Mouse (Mus musculus) ovary, adult 2 months (tissue): ENCODE data around the gene Camk2b. TPM values are rescaled to one million over a fixed set of nuclear protein-coding genes. Genes with fewer than 3 reads are reported as not detected.

ENCODE experiments used
- polyA plus RNA-seq: library from polyadenylated mRNA; depleted of rRNA; stranded (reverse); fragments of >200 nt; gene quantifications from 2 replicates; pipeline ENCODE4 v1.2.3, GENCODE M21; 2012; rRNA removed

Camk2b gene
- 4.3 and 4.9 TPM in 2 replicates for polyA plus RNA-seq

GRCm38 (mm10) chr11:6066176-6066575, at the start of gene Camk2b:
Gene Camk2b (minus strand): TSS chr11:6066362.

GRCm38 (mm10) chr11:5955546-5956276, 110.5 kb downstream of the Camk2b start, which contains the start of gene Ykt6:
Gene Ykt6 (plus strand): TSS chr11:5955693.

GRCm38 (mm10) chr11:5949586-5950352, 116.4 kb downstream of the Camk2b start, which contains the start of gene Gck:
Gene Gck (minus strand): TSS chr11:5950081.

Other genes starting within 250 kb of the Camk2b start
- gene Polm, start 228.3 kb downstream of the Camk2b start, polyA plus RNA-seq = 47.9 and 50.9 TPM in 2 replicates
- 591 and 654 TPM in 2 replicates for gene Aebp1, start 204.4 kb downstream of the Camk2b start, polyA plus RNA-seq
- 236 and 430 TPM in 2 replicates for gene Pold2, start 188.1 kb downstream of the Camk2b start, polyA plus RNA-seq
- 0.30 TPM in 1 of 2 replicates, not detected in the other for gene Myl7, start 167.6 kb downstream of the Camk2b start, polyA plus RNA-seq
- 2.8 and 3.7 TPM in 2 replicates for gene Gck, start 116.3 kb downstream of the Camk2b start, polyA plus RNA-seq
- gene Ykt6, start 110.7 kb downstream of the Camk2b start, polyA plus RNA-seq = 67.8 and 75.0 TPM in 2 replicates
- 0.09 TPM in 1 of 2 replicates, not detected in the other for gene A730071L15Rik, start 133.7 kb upstream of the Camk2b start, polyA plus RNA-seq
- 38.8 and 40.4 TPM in 2 replicates for gene Nudcd3, start 134.1 kb upstream of the Camk2b start, polyA plus RNA-seq
- 0.38 and 0.66 TPM in 2 replicates for gene Npc1l1, start 163.8 kb upstream of the Camk2b start, polyA plus RNA-seq
- gene Ddx56, start 201.4 kb upstream of the Camk2b start, polyA plus RNA-seq = 32.2 and 37.2 TPM in 2 replicates
- gene Tmed4, start 208.5 kb upstream of the Camk2b start, polyA plus RNA-seq = 97.7 and 158 TPM in 2 replicates
- gene Ogdh, start 225.3 kb upstream of the Camk2b start, polyA plus RNA-seq = 116 and 128 TPM in 2 replicates